In the genomic region with DNA sequence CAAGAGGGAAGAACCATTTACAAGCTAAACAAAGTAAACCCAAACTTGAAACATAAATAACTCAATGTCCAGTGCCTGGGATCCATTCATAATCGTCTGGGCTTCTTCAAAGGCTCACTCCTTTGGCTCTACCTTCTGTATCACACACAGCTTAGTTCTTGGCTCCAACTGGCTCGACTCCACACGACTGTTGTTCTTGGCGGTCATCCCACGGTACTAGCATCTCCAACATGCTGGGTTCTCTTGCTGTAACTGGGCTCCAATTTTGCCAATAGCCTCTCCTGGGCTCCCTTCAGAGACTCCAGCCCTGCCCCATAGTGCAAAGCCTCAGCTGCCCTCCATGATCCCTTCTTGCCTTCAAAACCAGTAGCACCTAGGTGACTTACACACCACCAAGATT, we compare ENCODE assay signal across 10 mouse cellular contexts.
DNase-seq lines count a peak whose midpoint lies in the region; ATAC-seq and TF ChIP-seq lines count a peak whose summit lies in the region.
"Had no signal": no experiment of that assay in that cellular context is flagged by ENCODE, and none has a peak within 500 bp of the region (broad histone marks: within the 10 kb centered on the region; RNA-seq: fewer than 3 reads in every experiment).

No protein-coding gene starts in this region.

- H3K36me3 ChIP-seq in lung, embryonic 14.5 days (ENCODE audit: insufficient read depth) = no peaks in the 10 kb centered on the region
- no peaks in the 10 kb centered on the region for H3K36me3 ChIP-seq in liver, embryonic 11.5 days (ENCODE audit: control insufficient read depth, insufficient read depth, low read length)
- H3K36me3 ChIP-seq: embryonic facial prominence, embryonic 12.5 days; stomach, embryonic 15.5 days had no signal

- no peak overlapping the region for H3K4me3 ChIP-seq in lung, embryonic 14.5 days (ENCODE audit: low read depth, low read length)
- H3K4me3 ChIP-seq in liver, embryonic 11.5 days (ENCODE audit: low read depth, low read length) = no peak overlapping the region
- H3K4me3 ChIP-seq: embryonic facial prominence, embryonic 12.5 days; myocyte; stomach, embryonic 15.5 days had no signal

- no peak for TF ChIP-seq CTCF in lung, embryonic 14.5 days (IDR thresholded peaks at IDR 0.05; ENCODE audit: low read depth)

- H3K9me3 ChIP-seq in lung, embryonic 14.5 days (ENCODE audit: low read depth, low read length) = no peaks in the 10 kb centered on the region
- no peaks in the 10 kb centered on the region for H3K9me3 ChIP-seq in liver, embryonic 11.5 days (ENCODE audit: control insufficient read depth, low read length)
- H3K9me3 ChIP-seq: embryonic facial prominence, embryonic 12.5 days; stomach, embryonic 15.5 days had no signal

- H3K4me2 ChIP-seq in lung, embryonic 14.5 days = no peak overlapping the region
- H3K4me2 ChIP-seq in liver, embryonic 11.5 days = no peak overlapping the region
- H3K4me2 ChIP-seq: embryonic facial prominence, embryonic 12.5 days; stomach, embryonic 15.5 days had no signal

- no peaks in the 10 kb centered on the region for H3K4me1 ChIP-seq in lung, embryonic 14.5 days (ENCODE audit: insufficient read depth)
- H3K4me1 ChIP-seq in liver, embryonic 11.5 days (replicated peaks; ENCODE audit: control insufficient read depth, insufficient read depth, low read length) = no peaks in the 10 kb centered on the region
- H3K4me1 ChIP-seq: embryonic facial prominence, embryonic 12.5 days; stomach, embryonic 15.5 days had no signal

- 73% methylated on average over 5 of the region's 5 CpGs for WGBS in lung, embryonic 14.5 days
- WGBS in liver, embryonic 11.5 days = 79% methylated on average over 5 of the region's 5 CpGs

- no peak overlapping the region for H3K9ac ChIP-seq in lung, embryonic 14.5 days
- H3K9ac ChIP-seq in liver, embryonic 11.5 days (ENCODE audit: low read depth, low read length) = no peak overlapping the region
- H3K9ac ChIP-seq: embryonic facial prominence, embryonic 12.5 days; stomach, embryonic 15.5 days had no signal

- no peaks in the 10 kb centered on the region for H3K27me3 ChIP-seq in lung, embryonic 14.5 days (ENCODE audit: insufficient read depth, low read length)
- H3K27me3 ChIP-seq in liver, embryonic 11.5 days (replicated peaks; ENCODE audit: control insufficient read depth, insufficient read depth, low read length) = no peaks in the 10 kb centered on the region
- H3K27me3 ChIP-seq: embryonic facial prominence, embryonic 12.5 days; stomach, embryonic 15.5 days had no signal

- no peak overlapping the region for H3K27ac ChIP-seq in lung, embryonic 14.5 days (ENCODE audit: low read depth)
- H3K27ac ChIP-seq in liver, embryonic 11.5 days (ENCODE audit: low read depth, low read length) = no peak overlapping the region
- H3K27ac ChIP-seq: embryonic facial prominence, embryonic 12.5 days; stomach, embryonic 15.5 days had no signal

- no peak for ATAC-seq in lung, embryonic 14.5 days (ENCODE audit: insufficient read depth)
- no peak for ATAC-seq in liver, embryonic 11.5 days (replicated peaks; ENCODE audit: low FRiP score)

- intact Hi-C loops in heart, postnatal 25 days (cut with DNase I) = no loop called here

- DNase-seq in heart, adult 8-10 months (ENCODE audit: low spot score) = peak; percentile 3
- no peak for DNase-seq in heart, postnatal 25 days (ENCODE audit: low spot score)
- DNase-seq in lung, embryonic 14.5 days = peak; percentile 57
- no peak for DNase-seq in lung, postnatal 25 days (ENCODE audit: low spot score)
- peak; percentile 51 for DNase-seq in adrenal gland, postnatal 14 days
- DNase-seq in kidney, postnatal 36 days = peak; percentile 4 to 31
- no peak for DNase-seq in liver, embryonic 11.5 days (ENCODE audit: low spot score)

Comparison
In these comparisons a context has a peak if more than half of its experiments do, and no peak if none do; other contexts are left out.
1. DNase-seq: peak in heart, adult 8-10 months (single experiment), lung, embryonic 14.5 days (single experiment), adrenal gland, postnatal 14 days (single experiment) and kidney, postnatal 36 days (2 of 2); none in heart, postnatal 25 days (single experiment), lung, postnatal 25 days (single experiment) and liver, embryonic 11.5 days (single experiment).